Mouse (Mus musculus) fat pad, adult 2 months (tissue): ENCODE data around the gene Pate1.

ENCODE experiments used
- DNase-seq: peaks from one replicate; pipeline ENCODE4 v3.0.0-alpha.2; 2011; ENCODE audit warnings: low read depth, low spot score; ENCODE audit errors: extremely low read depth

Gene Pate1

DNA sequence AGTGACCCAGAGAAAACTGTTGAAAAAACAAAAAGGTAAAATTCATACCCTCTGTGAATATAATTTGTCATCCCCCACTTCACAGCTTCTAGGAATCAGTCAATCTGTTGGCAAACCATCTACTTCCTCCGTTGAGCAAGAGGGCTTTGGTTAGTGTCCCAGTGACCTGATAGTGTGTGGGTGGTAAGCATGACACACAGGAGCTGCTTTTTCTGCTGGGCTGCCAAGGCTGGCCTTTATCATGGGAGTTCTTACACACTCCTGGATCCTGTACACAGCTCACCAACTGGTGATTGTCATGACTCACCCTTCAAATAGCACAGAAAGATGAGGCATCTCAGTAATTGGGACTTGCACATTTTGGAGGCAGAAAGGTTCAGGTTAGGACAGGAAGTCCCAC, at the start of gene Pate1:
Gene Pate1, minus strand, starts transcription at position 378 of the 400 bp plus-strand sequence.
- DNase-seq: peak; percentile 45

DNA sequence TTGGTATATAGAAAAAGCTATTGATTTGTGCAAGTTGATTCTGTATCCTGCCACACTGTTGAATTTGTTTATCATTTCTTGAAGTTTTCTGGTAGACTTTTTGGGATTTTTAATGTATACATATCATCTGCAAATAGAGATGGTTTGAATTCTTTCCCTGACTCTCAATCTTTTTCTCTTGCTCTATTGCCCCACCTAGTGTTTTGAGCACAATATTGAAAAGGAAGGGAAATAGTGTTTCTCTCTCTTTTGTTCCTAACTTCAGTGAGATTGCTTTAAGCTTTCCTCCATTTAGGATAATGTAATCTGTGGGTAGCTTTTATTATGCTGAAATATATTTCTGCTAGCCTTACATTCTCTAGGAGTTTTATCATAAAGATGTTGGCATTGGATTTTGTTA, 20.1 kb upstream of the Pate1 start:
- DNase-seq: no peak

DNA sequence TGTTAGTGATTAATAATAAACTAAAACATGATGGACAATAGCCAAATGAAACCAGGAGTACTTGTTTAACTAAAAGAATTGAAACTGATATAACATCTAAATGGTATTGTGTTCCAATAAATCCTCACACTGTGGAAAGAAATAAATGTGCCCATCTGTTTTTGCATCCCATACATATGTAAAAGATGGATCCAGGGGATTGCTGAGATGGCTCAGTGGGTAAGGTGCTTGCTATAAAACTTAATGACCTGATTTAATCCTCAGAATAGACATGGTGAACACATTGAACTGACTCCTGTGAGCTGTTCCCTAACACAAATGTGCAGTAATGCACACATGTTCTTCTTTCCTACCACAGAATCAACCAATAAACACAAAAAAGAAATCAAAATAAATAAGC, 4.7 kb upstream of the Pate1 start:
- no peak for DNase-seq

DNA sequence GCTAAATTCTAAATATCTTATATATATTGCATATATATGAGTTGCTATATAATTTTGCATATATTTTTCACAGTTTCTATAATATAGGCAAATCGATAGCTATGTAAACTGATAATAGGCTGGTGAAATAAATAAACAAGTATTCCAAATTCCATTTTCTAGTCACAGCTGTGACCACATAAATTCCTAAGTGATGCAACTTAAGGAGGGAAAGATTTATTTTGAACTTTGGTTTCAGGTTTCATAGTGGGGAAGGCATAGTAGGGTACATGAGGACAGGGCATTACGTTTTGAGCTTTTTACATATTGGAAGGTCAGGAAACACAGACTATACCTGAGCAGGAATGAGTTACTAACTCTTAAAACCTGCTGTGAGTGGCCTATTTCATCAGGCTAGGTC, 13.6 kb downstream of the Pate1 start:
- DNase-seq: no peak

DNA sequence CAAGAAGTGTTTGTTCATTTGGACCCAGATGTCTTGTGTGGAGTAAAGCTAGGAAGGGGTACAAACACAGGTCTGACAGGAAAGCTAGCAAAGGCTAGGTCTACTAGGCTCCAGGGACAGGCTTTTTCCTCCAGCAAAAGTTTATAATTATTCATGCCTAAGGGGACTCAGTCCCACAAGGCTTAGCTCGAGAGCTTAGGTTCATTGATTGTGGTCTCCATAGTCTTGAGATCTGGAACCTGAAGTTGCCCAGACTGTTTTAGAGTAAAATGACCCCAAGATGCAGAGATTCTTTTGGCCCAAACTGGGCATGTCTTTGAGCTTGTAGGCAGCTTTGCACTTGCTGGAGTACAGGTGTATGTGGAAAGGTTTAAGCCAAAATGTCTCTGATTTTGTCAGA, 39.1 kb downstream of the Pate1 start, which contains the start of gene Pate3:
Gene Pate3, minus strand, starts transcription at position 101 of the 400 bp plus-strand sequence.
- DNase-seq: no peak
